Mouse (Mus musculus) embryonic facial prominence, embryonic 13.5 days (tissue): ENCODE results near the gene Lgals2. TPM values are rescaled to one million over a fixed set of nuclear protein-coding genes. Genes with fewer than 3 reads are reported as not detected.

ENCODE experiments used
- ATAC-seq: fragments of 200-750 bp; cut with Nextera tagmentation; 2 replicates; pipeline ENCODE4 v1.8.0; 2017; ENCODE audit warnings: low read depth; ENCODE audit not compliant: insufficient number of reproducible peaks, insufficient read depth, low FRiP score, low TSS enrichment
- H3K27ac ChIP-seq: fragments of 300-500 bp; sonication (generic); 2 replicates; pipeline ENCODE4 v1.5.1; 2015; ENCODE audit warnings: moderate library complexity, mild to moderate bottlenecking, inconsistent platforms
- H3K27me3 ChIP-seq: fragments of 300-500 bp; sonication (generic); 2 replicates; pipeline ENCODE4 v1.6.1; 2015; ENCODE audit warnings: mild to moderate bottlenecking, inconsistent platforms
- H3K36me3 ChIP-seq: fragments of 300-500 bp; sonication (generic); 2 replicates; pipeline ENCODE4 v1.6.1; 2015; ENCODE audit warnings: mild to moderate bottlenecking, inconsistent platforms
- H3K4me1 ChIP-seq: fragments of 300-500 bp; sonication (generic); 2 replicates; pipeline ENCODE4 v1.6.1; 2015; ENCODE audit warnings: inconsistent platforms
- H3K4me2 ChIP-seq: fragments of 300-500 bp; sonication (generic); 2 replicates; pipeline ENCODE4 v1.6.1; 2015; ENCODE audit warnings: moderate library complexity, mild to moderate bottlenecking, inconsistent platforms
- H3K4me3 ChIP-seq: fragments of 300-500 bp; sonication (generic); 2 replicates; pipeline ENCODE4 v1.5.1; 2015; ENCODE audit warnings: mild to moderate bottlenecking, inconsistent platforms
- H3K9ac ChIP-seq: fragments of 300-500 bp; sonication (generic); 2 replicates; pipeline ENCODE4 v1.6.1; 2015; ENCODE audit warnings: mild to moderate bottlenecking, inconsistent platforms
- H3K9me3 ChIP-seq: fragments of 300-500 bp; sonication (generic); 2 replicates; pipeline ENCODE4 v1.6.1; 2016; ENCODE audit warnings: inconsistent platforms
- WGBS: fragments of 180-500 bp; shearing (Covaris S2); methylation state at CpG from one replicate; pipeline ENCODE4 v1.1.7; 2015; ENCODE audit warnings: mixed read lengths; 5-methylcytosine and 5-hydroxymethylcytosine counted together
- polyA plus RNA-seq: library from polyadenylated mRNA; unstranded; fragments of >200 nt; fragmentation: Nextera tagmentation; extraction: Ambion mirVana; gene quantifications from 2 replicates; pipeline ENCODE4 v1.2.1, GENCODE M21; 2015

The Lgals2 gene
- polyA plus RNA-seq, 1 experiment from 2014 or later = not detected

DNA sequence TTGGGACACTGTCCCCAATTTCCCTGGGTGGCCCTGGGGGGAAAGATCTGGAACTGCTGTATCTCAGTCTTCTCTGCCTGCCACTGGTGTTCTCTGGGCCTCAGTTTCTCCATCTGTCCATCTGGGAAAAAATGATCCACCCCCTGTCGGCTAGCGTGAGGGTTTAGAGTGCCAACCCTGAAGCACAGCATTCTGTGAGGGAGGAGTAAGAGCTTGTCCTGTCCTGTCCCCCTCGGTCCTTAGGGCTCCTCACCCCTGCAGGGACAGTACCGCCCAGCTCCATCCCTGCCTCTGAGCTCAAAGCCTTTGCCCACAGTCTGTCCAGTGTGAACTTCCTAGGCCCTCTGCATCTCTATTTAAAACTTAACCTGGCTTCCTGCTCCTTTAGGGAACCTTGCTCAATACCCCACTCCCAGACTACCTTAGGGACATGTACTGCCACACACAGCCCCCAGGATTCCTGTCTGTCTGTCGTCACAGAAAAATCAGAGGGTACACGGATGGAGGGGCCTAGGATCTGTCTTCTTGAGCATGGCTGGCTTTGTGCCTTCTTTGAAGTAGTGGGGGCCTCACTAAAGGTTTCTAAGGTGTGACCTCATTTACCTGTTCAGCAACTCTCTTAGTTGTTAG is 14.1 kb downstream of the Lgals2 start:
- Histone ChIP-seq H3K27me3 (no peaks in the 10 kb centered on the region; the same call in 1 of the 2 replicates), H3K27ac (peak overlapping the region; percentile 81), H3K36me3 (no peaks in the 10 kb centered on the region), H3K4me1 (peaks cover 74% of the 10 kb centered on the region), H3K4me2 (0 out of 2 replicates have a peak overlapping the region, but pooled peaks have one; percentile 84), H3K4me3 (no peak overlapping the region), H3K9ac (0 out of 2 replicates have a peak overlapping the region, but pooled peaks have one; percentile 1), H3K9me3 (no peaks in the 10 kb centered on the region)
- no peak for ATAC-seq
- 28% methylated on average over 6 of the region's 6 CpGs for WGBS

DNA sequence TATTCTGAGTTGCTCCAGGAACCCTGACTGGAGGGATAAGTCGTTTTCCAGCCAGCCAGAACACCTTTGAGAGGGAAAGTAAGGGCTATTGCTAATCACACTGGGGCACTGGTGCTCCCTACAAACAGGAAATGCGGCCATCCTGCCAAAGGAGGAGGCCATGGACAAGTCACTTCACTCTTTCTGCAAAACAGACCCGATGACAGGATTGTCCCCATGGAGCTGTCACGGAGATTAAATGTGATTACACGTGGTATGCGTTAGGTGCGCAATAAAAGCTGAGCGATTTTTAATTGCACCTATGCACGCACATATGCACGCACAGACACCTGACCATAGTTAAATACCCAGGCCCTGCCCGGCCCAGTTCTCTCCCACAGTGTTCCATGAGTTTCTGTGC is 14.6 kb downstream of the Lgals2 start:
- peak overlapping the region; percentile 57; the same call in 1 of the 2 replicates for H3K9ac ChIP-seq
- H3K27me3 ChIP-seq = no peaks in the 10 kb centered on the region; the same call in 1 of the 2 replicates
- peaks cover 74% of the 10 kb centered on the region for H3K4me1 ChIP-seq
- 16% methylated on average over 11 of the region's 11 CpGs for WGBS
- no peak overlapping the region for H3K4me2 ChIP-seq
- no peak for ATAC-seq
- no peaks in the 10 kb centered on the region for H3K9me3 ChIP-seq
- H3K36me3 ChIP-seq = no peaks in the 10 kb centered on the region
- peak overlapping the region; percentile 81 for H3K27ac ChIP-seq
- no peak overlapping the region for H3K4me3 ChIP-seq

DNA sequence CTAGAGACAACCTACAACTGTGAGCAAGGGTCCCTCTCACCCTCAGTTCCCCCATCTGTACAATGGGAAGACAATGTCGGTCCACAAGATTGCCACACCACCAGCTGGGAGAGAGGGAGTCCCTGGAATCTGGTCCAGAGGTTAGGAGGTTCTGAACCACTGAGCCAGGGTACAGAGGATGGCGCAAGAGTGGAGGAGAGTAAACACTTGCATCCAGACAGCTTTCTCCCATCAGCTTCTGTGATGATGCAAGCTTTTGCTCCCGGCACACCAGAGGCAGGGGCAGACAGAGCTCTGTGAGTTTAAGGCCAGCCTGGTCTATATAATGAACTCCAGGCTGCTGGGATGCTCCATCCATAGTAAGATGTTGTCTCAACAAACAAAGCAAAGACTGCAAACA is 15.1 kb downstream of the Lgals2 start:
- no peak overlapping the region for H3K4me3 ChIP-seq
- H3K27me3 ChIP-seq = no peaks in the 10 kb centered on the region; the same call in 1 of the 2 replicates
- no peak for ATAC-seq
- H3K27ac ChIP-seq = peak overlapping the region; percentile 81
- 24% methylated on average over 3 of the region's 3 CpGs for WGBS
- peaks cover 74% of the 10 kb centered on the region for H3K4me1 ChIP-seq
- no peaks in the 10 kb centered on the region for H3K36me3 ChIP-seq
- peak overlapping the region; percentile 57; the same call in 1 of the 2 replicates for H3K9ac ChIP-seq
- no peaks in the 10 kb centered on the region for H3K9me3 ChIP-seq
- H3K4me2 ChIP-seq = peak overlapping the region; percentile 41

DNA sequence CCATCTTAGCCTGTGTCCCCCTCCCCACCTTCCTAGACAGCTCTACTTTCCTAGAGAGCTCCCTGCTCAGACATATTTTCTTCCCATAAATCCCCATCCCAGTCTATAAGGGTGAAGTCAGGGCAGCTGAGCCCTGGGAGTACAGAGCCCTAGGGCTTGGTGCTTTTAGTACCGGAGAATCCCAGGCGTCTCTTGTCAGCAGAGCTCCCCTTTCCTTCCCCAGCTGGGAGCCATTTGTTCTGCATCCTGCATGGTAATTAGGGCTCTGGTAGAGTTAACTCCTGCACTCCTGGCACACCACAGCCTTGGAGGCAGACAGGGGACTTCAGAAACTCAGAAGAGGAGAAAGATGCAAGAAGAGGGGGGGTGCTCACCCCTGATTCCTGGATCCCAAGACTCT is 15.6 kb downstream of the Lgals2 start:
- no peak overlapping the region for H3K4me3 ChIP-seq

DNA sequence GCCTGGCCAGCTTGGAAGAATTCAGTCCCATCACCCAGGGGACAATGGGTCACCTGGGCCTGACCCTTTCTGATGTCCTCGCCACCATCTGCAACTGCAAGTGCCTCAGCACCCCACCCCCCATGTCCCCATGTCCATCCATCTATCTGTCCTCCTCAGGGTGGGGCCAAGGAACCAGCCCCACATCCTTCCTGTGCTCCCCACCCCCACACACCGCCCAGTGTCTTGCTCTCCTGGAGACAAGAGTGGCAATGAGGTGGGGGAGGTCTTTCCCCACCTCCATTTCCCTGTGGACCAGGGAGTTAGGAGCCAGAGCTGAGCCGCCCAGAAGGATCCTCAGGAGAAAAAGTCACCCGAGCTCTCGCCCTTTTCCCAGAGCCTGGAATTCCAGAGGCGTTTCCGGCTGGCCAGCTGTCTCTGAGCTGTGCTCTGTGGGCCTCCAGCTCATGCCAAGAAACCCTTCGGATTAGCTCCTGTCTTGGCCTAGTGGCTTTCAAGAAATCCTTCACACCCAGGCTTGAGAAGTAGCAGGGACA is 19.2 kb downstream of the Lgals2 start:
- no peak for ATAC-seq
- Histone ChIP-seq H3K4me3 (no peak overlapping the region), H3K9me3 (no peaks in the 10 kb centered on the region), H3K27ac (peak overlapping the region; percentile 80), H3K4me1 (peaks cover 74% of the 10 kb centered on the region), H3K27me3 (no peaks in the 10 kb centered on the region), H3K36me3 (no peaks in the 10 kb centered on the region), H3K4me2 (no peak overlapping the region), H3K9ac (peak overlapping the region; percentile 44; the same call in 1 of the 2 replicates)
- 32% methylated on average over 8 of the region's 8 CpGs for WGBS

More for the DNA sequence above, 15.6 kb downstream of the Lgals2 start:
- no peaks in the 10 kb centered on the region for H3K36me3 ChIP-seq
- ATAC-seq = peak; percentile 44; the same call in 1 of the 2 replicates
- peak overlapping the region; percentile 41 for H3K4me2 ChIP-seq
- 0% methylated on average over 2 of the region's 2 CpGs for WGBS
- H3K27me3 ChIP-seq = no peaks in the 10 kb centered on the region; the same call in 1 of the 2 replicates
- no peaks in the 10 kb centered on the region for H3K9me3 ChIP-seq
- peaks cover 75% of the 10 kb centered on the region for H3K4me1 ChIP-seq
- peak overlapping the region; percentile 81 for H3K27ac ChIP-seq
- 0 out of 2 replicates have a peak overlapping the region, but pooled peaks have one; percentile 57 for H3K9ac ChIP-seq

DNA sequence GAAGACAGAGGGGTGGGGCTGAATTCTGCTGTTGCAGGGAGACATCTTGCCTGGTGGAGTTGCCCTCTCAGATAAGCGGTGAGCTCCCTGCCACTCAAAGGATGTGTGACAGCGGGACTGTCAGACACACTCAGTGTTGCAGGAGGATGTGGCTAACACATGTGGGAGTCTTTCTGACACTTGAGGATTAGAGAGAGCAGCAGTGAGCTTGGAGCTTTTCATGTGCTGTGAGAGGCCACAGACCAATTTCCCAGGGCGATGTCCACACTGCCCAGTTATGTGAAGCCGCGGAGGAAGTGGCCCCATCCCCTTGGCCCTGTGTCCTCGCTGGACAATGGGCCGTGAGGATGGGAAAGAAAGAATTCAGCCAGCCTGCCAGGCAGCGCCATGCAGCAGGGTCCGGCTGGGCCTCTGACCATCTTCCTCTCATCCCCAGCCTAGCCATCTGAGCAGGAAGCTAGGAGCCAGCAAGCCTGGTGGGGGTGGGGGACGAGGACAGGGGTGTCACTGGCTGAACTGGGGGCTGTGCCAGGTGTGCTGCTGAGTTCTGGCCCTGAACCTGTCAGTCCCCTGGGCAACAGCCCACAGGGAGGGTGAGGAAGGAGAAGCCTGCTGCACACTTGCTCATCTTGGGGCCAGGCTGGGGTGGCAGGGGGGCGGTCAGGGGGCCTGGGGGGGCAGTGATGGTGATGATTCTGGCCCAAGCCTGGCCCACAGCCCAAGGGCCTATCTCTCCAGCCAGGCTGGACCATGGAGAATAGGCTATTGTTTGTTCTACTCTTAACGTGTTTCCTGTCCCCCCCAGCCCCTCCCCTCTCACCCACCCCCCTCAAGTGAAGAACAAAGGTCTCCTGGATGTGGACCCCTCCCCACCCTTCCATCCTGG is 19.9 kb downstream of the Lgals2 start:
- H3K27me3 ChIP-seq = no peaks in the 10 kb centered on the region
- H3K4me3 ChIP-seq = no peak overlapping the region
- peaks cover 69% of the 10 kb centered on the region for H3K4me1 ChIP-seq
- 17% methylated on average over 12 of the region's 12 CpGs for WGBS
- peak overlapping the region; percentile 80 for H3K27ac ChIP-seq
- no peak overlapping the region for H3K4me2 ChIP-seq
- H3K9ac ChIP-seq = peak overlapping the region; percentile 12; the same call in 1 of the 2 replicates
- H3K9me3 ChIP-seq = no peaks in the 10 kb centered on the region
- no peak for ATAC-seq
- no peaks in the 10 kb centered on the region for H3K36me3 ChIP-seq

DNA sequence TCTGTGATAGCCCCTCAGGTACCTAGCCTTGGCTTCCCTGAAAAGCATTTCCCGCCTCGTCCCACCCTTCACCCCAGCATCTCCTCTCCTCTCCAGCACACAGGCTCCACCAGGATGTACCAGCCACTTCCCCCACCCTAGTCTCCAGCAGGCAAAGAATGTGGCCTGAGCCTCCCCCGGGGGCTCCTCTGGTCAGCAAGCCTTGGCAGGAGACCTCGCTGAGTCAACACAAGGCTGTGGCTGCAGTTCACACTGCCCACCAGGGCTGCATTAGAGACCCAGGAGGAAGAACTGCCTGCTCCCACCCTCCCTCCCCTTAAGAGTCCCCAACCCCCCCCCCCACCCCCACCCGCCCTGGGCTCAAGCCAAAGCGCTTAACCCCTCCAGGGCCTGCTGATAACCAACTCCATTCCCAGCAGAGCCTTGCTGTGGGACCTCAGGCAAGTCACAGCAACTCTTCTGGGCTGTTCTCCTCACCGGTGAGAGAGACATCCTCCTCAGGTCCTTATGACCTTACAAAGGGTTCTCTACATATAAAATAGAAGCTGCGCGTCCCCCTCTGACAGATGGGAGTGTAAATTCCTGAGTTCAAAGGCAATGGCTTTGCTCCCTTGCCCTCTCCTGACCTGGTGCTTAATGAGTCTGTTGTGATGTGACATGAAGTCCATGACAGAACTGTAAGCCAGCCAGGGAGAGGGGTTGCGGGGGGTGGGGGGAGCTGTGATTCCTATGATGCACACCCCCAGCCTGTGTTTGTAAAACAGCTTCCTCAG is 20.9 kb downstream of the Lgals2 start:
- H3K9ac ChIP-seq = no peak overlapping the region
- no peaks in the 10 kb centered on the region for H3K36me3 ChIP-seq
- WGBS = 27% methylated on average over 10 of the region's 10 CpGs
- no peak for ATAC-seq
- no peaks in the 10 kb centered on the region for H3K9me3 ChIP-seq
- no peak overlapping the region for H3K4me2 ChIP-seq
- peak overlapping the region; percentile 80 for H3K27ac ChIP-seq
- H3K4me1 ChIP-seq = peaks cover 58% of the 10 kb centered on the region
- no peak overlapping the region for H3K4me3 ChIP-seq
- H3K27me3 ChIP-seq = no peaks in the 10 kb centered on the region

DNA sequence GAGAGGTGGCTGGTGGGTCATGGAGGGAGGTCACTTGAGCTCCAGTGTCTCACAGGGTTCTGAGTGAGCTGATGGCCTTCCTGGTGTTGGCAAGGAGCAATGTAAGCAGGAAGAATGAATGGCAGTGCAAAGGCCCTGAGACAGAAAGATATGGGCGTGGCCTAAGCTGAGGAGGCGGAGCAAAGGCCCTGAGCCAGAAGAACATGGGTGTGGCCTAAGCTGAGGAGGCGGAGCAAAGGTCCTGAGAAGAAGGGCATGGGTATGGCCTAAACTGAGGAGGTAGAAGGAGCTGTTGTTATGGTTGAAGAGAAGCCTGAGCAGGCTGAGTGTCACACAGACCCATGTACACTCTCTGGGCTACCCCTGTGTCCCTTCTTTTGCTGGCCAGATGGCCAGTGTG is 21.7 kb downstream of the Lgals2 start:
- Histone ChIP-seq H3K36me3 (no peaks in the 10 kb centered on the region), H3K4me3 (no peak overlapping the region), H3K27ac (peak overlapping the region; percentile 80; the same call in 1 of the 2 replicates), H3K9me3 (no peaks in the 10 kb centered on the region), H3K4me1 (peaks cover 52% of the 10 kb centered on the region), H3K4me2 (no peak overlapping the region), H3K27me3 (0 out of 2 replicates have a peak, but pooled peaks cover 2% of the 10 kb centered on the region), H3K9ac (no peak overlapping the region)
- WGBS = 92% methylated on average over 3 of the region's 3 CpGs
- ATAC-seq = no peak

DNA sequence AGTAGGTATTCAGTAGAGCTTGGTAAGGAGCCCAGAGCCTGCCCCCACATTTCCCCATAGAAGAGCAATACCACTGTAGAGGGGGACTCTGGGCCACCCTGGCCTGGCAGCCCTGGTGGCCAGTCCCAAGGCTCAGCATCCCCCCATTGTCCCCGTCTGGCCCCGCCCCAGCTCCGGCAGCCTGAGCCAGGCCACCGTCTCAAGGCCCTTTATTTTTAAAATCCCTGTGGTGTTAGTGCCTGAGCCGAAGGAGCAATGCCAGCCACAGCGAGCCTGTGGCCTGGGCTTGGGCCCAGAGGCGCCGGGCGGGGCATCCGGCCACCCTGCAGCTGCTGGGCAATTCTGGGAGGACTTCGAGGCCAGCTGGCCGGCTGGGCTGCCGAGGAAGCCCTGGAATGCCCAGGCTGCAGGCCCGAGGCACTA is 22.6 kb downstream of the Lgals2 start:
- 0 out of 2 replicates have a peak, but pooled peaks cover 3% of the 10 kb centered on the region for H3K27me3 ChIP-seq
- H3K9me3 ChIP-seq = no peaks in the 10 kb centered on the region
- no peaks in the 10 kb centered on the region for H3K36me3 ChIP-seq
- peak overlapping the region; percentile 57 for H3K9ac ChIP-seq
- ATAC-seq = no peak
- peak overlapping the region; percentile 3; the same call in 1 of the 2 replicates for H3K4me2 ChIP-seq
- 21% methylated on average over 14 of the region's 14 CpGs for WGBS
- peak overlapping the region; percentile 80 for H3K27ac ChIP-seq
- peaks cover 59% of the 10 kb centered on the region for H3K4me1 ChIP-seq
- no peak overlapping the region for H3K4me3 ChIP-seq

DNA sequence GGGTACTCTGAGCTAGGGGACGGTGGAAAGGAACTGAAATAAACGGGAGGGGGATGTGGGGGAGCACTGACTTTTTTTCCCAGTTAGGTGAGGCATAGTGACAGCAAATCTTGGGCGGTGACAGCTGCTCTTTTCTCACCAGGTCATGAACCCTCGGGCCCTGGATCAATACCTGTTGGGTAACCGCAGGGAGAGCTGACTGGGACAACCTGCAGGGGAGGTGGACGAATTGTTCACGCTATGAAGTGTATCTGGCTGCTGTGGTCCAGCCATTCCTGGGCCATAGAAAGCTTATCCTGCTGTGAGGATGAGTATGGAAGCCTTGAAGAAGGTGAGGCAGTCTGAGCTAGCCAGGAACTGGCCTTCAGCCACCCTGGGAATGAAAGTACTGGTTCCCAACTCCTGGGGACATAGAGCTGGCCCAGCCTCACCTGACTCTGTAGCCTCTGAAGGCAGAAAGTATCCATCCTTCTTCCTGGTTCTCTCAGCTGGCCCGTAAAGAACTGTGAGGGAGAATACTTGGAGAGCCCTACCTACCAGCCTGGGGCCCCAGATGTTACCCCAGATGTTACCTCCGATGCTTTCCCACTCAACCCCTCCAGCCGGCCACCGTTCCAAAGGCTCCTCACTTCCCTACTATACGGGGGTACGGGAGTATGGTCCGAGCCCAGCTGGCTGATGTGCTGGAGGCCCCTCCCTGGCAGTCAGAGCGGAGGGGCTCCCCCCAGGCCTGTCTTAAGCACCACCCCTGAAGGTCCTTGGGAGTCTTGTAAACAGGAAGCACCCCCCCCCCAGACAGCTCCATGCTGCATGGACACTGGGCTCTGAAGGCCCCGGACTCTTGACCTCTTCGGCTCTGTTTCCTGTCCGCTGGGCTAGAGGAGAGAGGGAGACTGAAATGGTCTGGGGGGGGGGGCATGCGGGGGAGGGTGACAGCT is 23.3 kb downstream of the Lgals2 start:
- Histone ChIP-seq H3K4me3 (no peak overlapping the region), H3K9me3 (no peaks in the 10 kb centered on the region), H3K9ac (no peak overlapping the region), H3K4me1 (peaks cover 59% of the 10 kb centered on the region), H3K27ac (peak overlapping the region; percentile 80), H3K4me2 (0 out of 2 replicates have a peak overlapping the region, but pooled peaks have one; percentile 3), H3K27me3 (0 out of 2 replicates have a peak, but pooled peaks cover 3% of the 10 kb centered on the region), H3K36me3 (no peaks in the 10 kb centered on the region)
- WGBS = 42% methylated on average over 19 of the region's 19 CpGs
- no peak for ATAC-seq
